Mouse (Mus musculus): ENCODE measurements around the gene Nlrp4f. TPM values are rescaled to one million over a fixed set of nuclear protein-coding genes. Genes with fewer than 3 reads are reported as not detected.

The Nlrp4f gene
- not detected in 2 replicates for polyA plus RNA-seq (2012; rRNA removed)

GRCm38 (mm10) chr13:65205877-65206276 is at the start of gene Nlrp4f:
Nlrp4f (minus strand) TSS chr13:65205977.

DNA sequence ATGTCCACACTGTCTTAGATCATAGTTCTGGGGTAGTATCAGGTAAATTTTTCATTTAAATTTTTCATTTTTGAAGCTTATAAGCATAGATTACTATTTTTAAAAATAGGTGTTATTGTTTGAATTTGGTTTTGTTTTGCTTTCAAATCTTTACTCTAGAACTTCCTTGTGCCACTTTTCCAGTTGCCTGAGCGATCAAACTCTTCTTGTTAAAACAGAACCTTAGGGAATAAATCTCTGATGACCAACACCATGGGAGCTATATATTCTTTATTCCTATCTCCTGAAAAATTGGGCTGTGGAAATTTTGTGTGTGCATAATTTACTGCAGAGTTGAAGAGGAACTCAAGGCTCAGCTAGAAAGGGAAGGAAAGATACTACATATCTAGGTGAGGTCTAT is 55.8 kb downstream of the Nlrp4f start, which contains the start of gene Olfr466:
Olfr466 (plus strand) TSS at position 301 of the 400 bp plus-strand sequence.

GRCm38 (mm10) chr13:65137789-65138188 is 68.0 kb downstream of the Nlrp4f start, which contains the start of gene Olfr465-ps1:
Olfr465-ps1 (plus strand) TSS chr13:65138089.

Other genes starting within 250 kb of the Nlrp4f start
- not detected in 2 replicates for gene Spata31d1c, start 172.9 kb downstream of the Nlrp4f start, polyA plus RNA-seq (2012; rRNA removed)
- not detected in 2 replicates for gene Prss47, start 153.2 kb downstream of the Nlrp4f start, polyA plus RNA-seq (2012; rRNA removed)
- 14.5 and 16.1 TPM in 2 replicates for gene Mfsd14b, start 93.0 kb downstream of the Nlrp4f start, polyA plus RNA-seq (2012; rRNA removed)
- not detected in 2 replicates for gene Olfr465-ps1, start 67.9 kb downstream of the Nlrp4f start, polyA plus RNA-seq (2012; rRNA removed)
- gene Olfr466, start 55.7 kb downstream of the Nlrp4f start, polyA plus RNA-seq (2012; rRNA removed), result not detected in 2 replicates
- not detected in 2 replicates for gene Gm10775, start 53.6 kb upstream of the Nlrp4f start, polyA plus RNA-seq (2012; rRNA removed)
- 9.0 and 10.6 TPM in 2 replicates for gene Zfp369, start 72.8 kb upstream of the Nlrp4f start, polyA plus RNA-seq (2012; rRNA removed)

Measured in liver, embryonic 18 days (tissue).